In the genomic region with DNA sequence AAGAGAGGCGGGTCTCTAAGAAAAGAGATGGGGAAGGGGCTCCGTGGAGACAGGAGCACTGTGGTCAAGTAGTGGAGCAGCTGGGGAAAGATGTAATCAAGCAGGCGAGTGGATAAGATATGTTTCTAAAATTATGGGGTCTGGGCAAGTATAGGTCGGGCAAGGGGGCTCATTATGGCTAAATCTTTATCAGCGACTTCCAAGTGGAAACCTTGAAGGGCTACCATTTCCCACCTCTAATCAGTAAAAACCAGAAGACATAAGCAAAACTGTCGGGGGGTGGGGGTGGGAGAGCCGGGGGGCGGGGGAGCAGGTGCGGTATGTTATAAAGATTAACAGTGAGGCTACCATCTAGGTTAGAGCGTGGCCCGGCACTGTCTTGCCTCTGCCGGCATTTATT, we compare ENCODE assay signal across 14 mouse cellular contexts. TPM values are rescaled to one million over a fixed set of nuclear protein-coding genes. Genes with fewer than 3 reads are reported as not detected.
DNase-seq lines count a peak whose midpoint lies in the region; ATAC-seq and TF ChIP-seq lines count a peak whose summit lies in the region.
"Had no signal": no experiment of that assay in that cellular context is flagged by ENCODE, and none has a peak within 500 bp of the region (broad histone marks: within the 10 kb centered on the region; RNA-seq: fewer than 3 reads in every experiment).

No protein-coding gene starts in this region.

- H3K4me1 ChIP-seq in hindbrain, embryonic 10.5 days (replicated peaks), result peaks cover 59% of the 10 kb centered on the region
- H3K4me1 ChIP-seq in hindbrain, postnatal 0 days (ENCODE audit: insufficient read depth, low read length), result peaks cover 12% of the 10 kb centered on the region
- H3K4me1 ChIP-seq in embryonic facial prominence, embryonic 10.5 days, result peaks cover 74% of the 10 kb centered on the region
- peaks cover 58% of the 10 kb centered on the region for H3K4me1 ChIP-seq in liver, embryonic 12.5 days

- no peak overlapping the region for H3K4me3 ChIP-seq in hindbrain, embryonic 10.5 days
- H3K4me3 ChIP-seq in hindbrain, postnatal 0 days (ENCODE audit: low read length), result no peak overlapping the region
- no peak overlapping the region for H3K4me3 ChIP-seq in embryonic facial prominence, embryonic 10.5 days
- peak overlapping the region; percentile 27 for H3K4me3 ChIP-seq in liver, embryonic 12.5 days
- H3K4me3 ChIP-seq: forebrain, embryonic 12.5 days; limb, embryonic 12.5 days had no signal

- peak overlapping the region; percentile 95; the same call in 1 of the 2 replicates for H3K27ac ChIP-seq in hindbrain, embryonic 10.5 days
- H3K27ac ChIP-seq in hindbrain, postnatal 0 days, result no peak overlapping the region
- 0 out of 2 replicates have a peak overlapping the region, but pooled peaks have one; percentile 93 for H3K27ac ChIP-seq in embryonic facial prominence, embryonic 10.5 days (replicated peaks)
- H3K27ac ChIP-seq in liver, embryonic 12.5 days, result peak overlapping the region; percentile 29; the same call in 1 of the 2 replicates
- H3K27ac ChIP-seq: forebrain, embryonic 12.5 days; limb, embryonic 12.5 days had no signal

- H3K36me3 ChIP-seq in hindbrain, embryonic 10.5 days, result no peaks in the 10 kb centered on the region
- H3K36me3 ChIP-seq in hindbrain, postnatal 0 days (ENCODE audit: insufficient read depth, low read length), result no peaks in the 10 kb centered on the region
- no peaks in the 10 kb centered on the region for H3K36me3 ChIP-seq in embryonic facial prominence, embryonic 10.5 days (replicated peaks)
- no peaks in the 10 kb centered on the region for H3K36me3 ChIP-seq in liver, embryonic 12.5 days
- H3K36me3 ChIP-seq: forebrain, embryonic 12.5 days; limb, embryonic 12.5 days had no signal

- WGBS in hindbrain, embryonic 10.5 days, result 86% methylated on average over 12 of the region's 12 CpGs
- 78% methylated on average over 12 of the region's 12 CpGs for WGBS in hindbrain, postnatal 0 days
- 81% methylated on average over 12 of the region's 12 CpGs for WGBS in embryonic facial prominence, embryonic 10.5 days
- 27% methylated on average over 12 of the region's 12 CpGs for WGBS in liver, embryonic 12.5 days (ENCODE audit: insufficient replicate concordance)

- no peak overlapping the region for H3K9ac ChIP-seq in hindbrain, postnatal 0 days (replicated peaks; ENCODE audit: low read length)
- peak overlapping the region; percentile 43; the same call in 1 of the 2 replicates for H3K9ac ChIP-seq in liver, embryonic 12.5 days
- H3K9ac ChIP-seq: forebrain, embryonic 12.5 days; limb, embryonic 12.5 days had no signal

- H3K9me3 ChIP-seq in hindbrain, embryonic 10.5 days, result no peaks in the 10 kb centered on the region
- H3K9me3 ChIP-seq in hindbrain, postnatal 0 days (ENCODE audit: low read length), result no peaks in the 10 kb centered on the region
- no peaks in the 10 kb centered on the region for H3K9me3 ChIP-seq in embryonic facial prominence, embryonic 10.5 days
- H3K9me3 ChIP-seq in liver, embryonic 12.5 days (replicated peaks), result no peaks in the 10 kb centered on the region
- H3K9me3 ChIP-seq: forebrain, embryonic 12.5 days; limb, embryonic 12.5 days had no signal

- no peaks in the 10 kb centered on the region for H3K27me3 ChIP-seq in hindbrain, embryonic 10.5 days (ENCODE audit: insufficient read depth, poor library complexity, severe bottlenecking)
- H3K27me3 ChIP-seq in hindbrain, postnatal 0 days (ENCODE audit: insufficient read depth, low read length), result no peaks in the 10 kb centered on the region
- H3K27me3 ChIP-seq in embryonic facial prominence, embryonic 10.5 days (replicated peaks; ENCODE audit: low read depth, poor library complexity, severe bottlenecking), result peaks cover 7% of the 10 kb centered on the region; the same call in 1 of the 2 replicates
- peaks cover 4% of the 10 kb centered on the region; the same call in 1 of the 2 replicates for H3K27me3 ChIP-seq in liver, embryonic 12.5 days (replicated peaks)
- H3K27me3 ChIP-seq: forebrain, embryonic 12.5 days; limb, embryonic 12.5 days had no signal

- H3K4me2 ChIP-seq in hindbrain, postnatal 0 days (ENCODE audit: low read depth, low read length), result no peak overlapping the region
- H3K4me2 ChIP-seq in liver, embryonic 12.5 days, result peak overlapping the region; percentile 59
- H3K4me2 ChIP-seq: forebrain, embryonic 12.5 days; limb, embryonic 12.5 days had no signal

- no peak for ATAC-seq in cerebellum, adult (ENCODE audit: insufficient number of reproducible peaks, low FRiP score, low TSS enrichment)
- ATAC-seq in hindbrain, postnatal 0 days, result no peak
- ATAC-seq in liver, embryonic 12.5 days, result peak; percentile 29

- TF ChIP-seq CTCF in hindbrain, postnatal 0 days (IDR thresholded peaks at IDR 0.05; ENCODE audit: low read depth), result no peak

- peak; percentile 26 for DNase-seq in cerebellum, adult 9-10 months
- DNase-seq in hindbrain, embryonic 10.5 days (ENCODE audit: low spot score), result no peak
- DNase-seq in hindbrain, postnatal 0 days (ENCODE audit: low spot score), result no peak
- no peak for DNase-seq in embryonic facial prominence, embryonic 10.5 days (ENCODE audit: low spot score)
- no peak for DNase-seq in adrenal gland, postnatal 36 days
- DNase-seq in layer of hippocampus, adult 11-12 months (ENCODE audit: low spot score), result no peak
- DNase-seq: cerebellum, adult 18-20 months; gastrocnemius, postnatal 25 days; lung, postnatal 10 days; thymus, adult 2 months had no signal

RNA-seq across cellular contexts. Expression of a gene that starts 32.6 kb away (rescaled TPM):
- 47.6 and 54.3 TPM in 2 replicates for polyA plus RNA-seq in hindbrain, embryonic 10.5 days (2016; fragmentation: Nextera tagmentation; extraction: Ambion mirVana)
- total RNA-seq in hindbrain, postnatal 0 days (2014; rRNA removed), result 23.0 and 31.3 TPM in 2 replicates
- 99.2 and 100 TPM in 2 replicates for polyA plus RNA-seq in hindbrain, postnatal 0 days (2015; fragmentation: Nextera tagmentation; extraction: Ambion mirVana)
- 38.1 and 39.3 TPM in 2 replicates for polyA plus RNA-seq in embryonic facial prominence, embryonic 10.5 days (2016; fragmentation: Nextera tagmentation; extraction: Ambion mirVana)
- 52.4 and 56.6 TPM in 2 replicates for polyA plus RNA-seq in liver, embryonic 12.5 days (2016; fragmentation: Nextera tagmentation; extraction: Ambion mirVana)
- total RNA-seq in adrenal gland, postnatal 36 days (2021), result 100 to 1,000 TPM; 127 to 152 TPM
